Mouse (Mus musculus) heart, postnatal 10 days (tissue): ENCODE measurements around the gene Cacnb2. TPM values are rescaled to one million over a fixed set of nuclear protein-coding genes. Genes with fewer than 3 reads are reported as not detected.

Experiments used
- DNase-seq, 2 experiments: peaks; one replicate each; pipeline ENCODE4 v3.0.0; 2021
- intact Hi-C: fragments of 180-260 bp; cut with DNase I; formaldehyde crosslinking; loops from one replicate; pipeline ENCODE4 v1.15.1; 2025
- total RNA-seq, 2 experiments: library from RNA; stranded (reverse); gene quantifications; 2 replicates each; pipeline ENCODE4 v1.2.3; 2021

Gene Cacnb2
- total RNA-seq, 2 experiments from 2014 or later: 60.1 to 74.8 TPM

DNA sequence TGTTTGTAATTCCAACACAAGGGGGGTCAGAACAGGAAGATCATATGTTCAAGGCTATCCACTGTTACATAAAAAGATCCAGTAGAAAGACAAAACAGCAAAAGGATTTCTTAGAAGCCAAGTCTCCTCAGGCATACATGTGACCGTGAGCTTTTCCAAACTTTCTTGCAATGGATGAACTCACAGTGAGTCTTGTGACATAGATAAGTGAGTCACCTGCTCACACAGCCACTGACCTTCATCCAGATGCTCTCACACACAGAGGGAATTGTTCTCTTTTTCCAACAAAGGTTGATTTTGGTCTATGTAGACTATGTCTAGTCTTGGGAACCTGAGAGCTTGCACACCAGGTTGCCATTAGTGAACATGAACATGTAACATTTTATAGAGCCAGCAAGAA lies 166.6 kb downstream of the Cacnb2 start:
- no peak for DNase-seq
- intact Hi-C loops: no loop called here

- no peak for DNase-seq
- intact Hi-C loops: no loop called here
Measured at GRCm38 (mm10) chr2:14770635-14771034, 167.7 kb downstream of the Cacnb2 start.

- intact Hi-C loops: no loop called here
- DNase-seq: no peak
Measured at GRCm38 (mm10) chr2:14774375-14774774, 171.5 kb downstream of the Cacnb2 start.

GRCm38 (mm10) chr2:14774857-14775495 lies 172.1 kb downstream of the Cacnb2 start:
- DNase-seq: no peak
- intact Hi-C loops: no loop called here

GRCm38 (mm10) chr2:14787983-14788382 lies 185.1 kb downstream of the Cacnb2 start:
- intact Hi-C loops: no loop called here

GRCm38 (mm10) chr2:14801446-14802046 lies 198.7 kb downstream of the Cacnb2 start:
- intact Hi-C loops: no loop called here

More at GRCm38 (mm10) chr2:14787983-14788382, 185.1 kb downstream of the Cacnb2 start:
- no peak for DNase-seq

DNA sequence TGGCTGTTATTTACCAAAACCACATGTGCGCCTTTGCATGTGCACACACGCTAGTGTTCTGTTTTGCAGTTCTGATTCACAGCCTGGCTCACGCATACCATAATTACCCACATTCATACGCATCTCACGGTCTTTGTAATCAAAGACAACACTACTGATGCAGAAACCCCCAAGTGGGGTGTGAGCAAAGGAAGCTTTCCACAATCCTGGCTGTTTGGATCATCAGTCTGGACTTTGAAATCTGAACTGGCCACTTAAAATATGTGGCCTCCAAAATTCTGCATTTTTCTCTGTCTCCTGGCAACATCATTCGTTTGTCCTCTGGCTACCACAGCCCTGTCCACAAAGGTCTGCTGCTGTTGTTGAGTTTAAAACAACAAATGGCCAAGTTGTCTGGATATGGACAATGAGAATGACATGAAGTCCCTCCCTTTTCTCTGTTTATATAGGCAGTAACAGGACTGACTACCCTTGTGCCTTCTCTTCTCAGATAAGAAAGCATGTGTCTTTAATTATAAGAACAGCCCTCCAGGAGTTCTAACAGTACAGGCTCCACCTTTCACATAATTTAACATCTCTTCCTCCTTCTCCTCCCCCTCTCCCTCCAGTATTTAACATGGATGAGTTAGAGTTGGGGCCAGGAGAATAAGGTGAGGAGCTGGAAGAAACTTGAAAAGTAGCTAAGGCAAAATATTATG lies 204.9 kb downstream of the Cacnb2 start:
- intact Hi-C loops: no loop called here

More at GRCm38 (mm10) chr2:14801446-14802046, 198.7 kb downstream of the Cacnb2 start:
- no peak for DNase-seq

DNA sequence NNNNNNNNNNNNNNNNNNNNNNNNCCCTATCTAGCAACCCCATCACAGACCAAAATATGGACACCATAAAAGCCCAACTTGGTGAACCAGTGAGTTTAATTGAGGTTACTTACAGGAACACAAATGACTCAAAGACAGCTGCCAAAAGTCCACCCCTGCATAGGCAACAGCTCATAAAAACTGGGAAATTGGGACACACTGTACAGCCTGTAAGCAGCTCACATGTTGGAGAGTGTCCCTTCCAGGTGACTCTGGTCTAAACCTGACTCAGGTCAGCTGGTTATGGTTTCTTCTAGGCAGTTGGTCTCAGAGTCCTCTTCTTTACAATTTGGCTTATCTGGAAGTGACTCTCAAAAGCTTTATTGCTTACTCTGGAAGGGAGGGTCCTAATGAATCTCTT lies 212.1 kb downstream of the Cacnb2 start:
- DNase-seq: no peak
- intact Hi-C loops: no loop called here

More for the DNA sequence above, 204.9 kb downstream of the Cacnb2 start:
- DNase-seq: peak; percentile 21 to 22

GRCm38 (mm10) chr2:14818651-14819050 lies 215.8 kb downstream of the Cacnb2 start:
- intact Hi-C loops: no loop called here
- no peak for DNase-seq

GRCm38 (mm10) chr2:14820946-14821345 lies 218.1 kb downstream of the Cacnb2 start:
- intact Hi-C loops: loop anchor here (5.0 kb wide), 2 partner anchors 116 to 764 kb away; partner anchors contain the start of gene Hacd1
- no peak for DNase-seq

- intact Hi-C loops: loop anchor here (5.0 kb wide), 2 partner anchors 114 to 766 kb away; partner anchors contain the start of gene Hacd1
- DNase-seq: peak; percentile 83 to 87
Measured at GRCm38 (mm10) chr2:14823105-14823504, 220.2 kb downstream of the Cacnb2 start.

GRCm38 (mm10) chr2:14823816-14824348 lies 221.0 kb downstream of the Cacnb2 start:
- intact Hi-C loops: loop anchor here (5.0 kb wide), 2 partner anchors 113 to 767 kb away; partner anchors contain the start of gene Hacd1
- peak; percentile 79 to 86 for DNase-seq

GRCm38 (mm10) chr2:14825146-14825545 lies 222.3 kb downstream of the Cacnb2 start:
- intact Hi-C loops: no loop called here
- DNase-seq: no peak

DNA sequence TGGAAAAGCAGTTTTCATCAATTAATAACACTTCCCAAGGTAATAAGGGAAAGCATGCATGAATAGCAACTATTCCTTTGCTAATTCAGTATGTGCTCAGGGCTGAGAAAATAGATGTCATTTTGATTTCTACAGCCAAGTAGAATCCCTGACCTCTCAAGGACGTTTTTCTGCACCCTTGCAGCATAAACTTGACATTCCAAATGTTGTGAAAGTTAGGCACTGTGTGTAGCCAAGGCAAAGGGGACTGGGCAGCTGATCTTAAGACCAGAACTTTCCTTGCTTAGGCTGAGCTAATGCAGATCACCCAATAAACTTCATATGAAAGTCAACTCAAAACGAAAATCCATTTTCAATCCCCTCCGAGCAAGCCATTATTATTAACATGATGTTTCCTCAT lies 226.6 kb downstream of the Cacnb2 start:
- intact Hi-C loops: no loop called here
- no peak for DNase-seq

GRCm38 (mm10) chr2:14831308-14831707 lies 228.4 kb downstream of the Cacnb2 start:
- DNase-seq: no peak
- intact Hi-C loops: no loop called here

GRCm38 (mm10) chr2:14834700-14835317 lies 231.9 kb downstream of the Cacnb2 start:
- intact Hi-C loops: no loop called here
- DNase-seq: peak; percentile 77 to 79

DNA sequence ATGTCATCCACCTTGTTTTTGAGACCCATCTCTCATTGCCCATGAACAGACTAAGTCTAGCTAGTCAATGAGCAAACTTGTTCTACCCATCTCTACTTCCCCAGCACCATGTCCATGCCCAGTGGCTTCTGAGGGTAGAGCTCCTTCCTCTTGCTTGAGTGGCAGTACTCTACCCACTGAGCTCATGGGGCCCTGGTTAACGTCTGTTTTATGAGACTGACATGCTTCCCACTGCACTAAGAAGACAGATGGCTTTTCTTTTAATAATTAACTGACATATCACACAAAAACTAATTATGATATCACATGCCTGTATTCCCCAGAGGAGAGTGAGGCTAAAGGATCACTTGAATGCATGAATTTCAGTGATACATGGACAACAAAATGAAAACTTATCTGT lies 238.4 kb downstream of the Cacnb2 start:
- no peak for DNase-seq
- intact Hi-C loops: no loop called here

GRCm38 (mm10) chr2:14846727-14847126 lies 243.8 kb downstream of the Cacnb2 start:
- no peak for DNase-seq
- intact Hi-C loops: no loop called here

DNA sequence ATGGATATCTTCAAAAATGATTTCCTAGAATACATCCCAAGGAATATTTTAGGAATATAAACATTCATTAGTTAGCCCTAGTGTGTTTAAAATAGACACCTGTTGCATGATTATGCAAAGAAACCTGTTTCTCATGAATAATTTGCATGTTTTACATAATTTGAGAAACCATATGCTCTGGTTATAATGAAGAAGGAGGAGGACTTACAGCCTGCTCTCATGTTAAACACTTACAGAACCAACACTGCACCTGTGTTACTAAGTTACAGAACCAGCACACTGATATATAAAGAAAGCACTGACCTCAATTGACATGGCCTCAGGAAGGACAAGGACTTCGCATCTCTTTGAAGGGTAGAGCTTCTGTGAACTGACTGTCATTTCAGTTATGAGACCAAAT lies 244.3 kb downstream of the Cacnb2 start:
- intact Hi-C loops: no loop called here

DNA sequence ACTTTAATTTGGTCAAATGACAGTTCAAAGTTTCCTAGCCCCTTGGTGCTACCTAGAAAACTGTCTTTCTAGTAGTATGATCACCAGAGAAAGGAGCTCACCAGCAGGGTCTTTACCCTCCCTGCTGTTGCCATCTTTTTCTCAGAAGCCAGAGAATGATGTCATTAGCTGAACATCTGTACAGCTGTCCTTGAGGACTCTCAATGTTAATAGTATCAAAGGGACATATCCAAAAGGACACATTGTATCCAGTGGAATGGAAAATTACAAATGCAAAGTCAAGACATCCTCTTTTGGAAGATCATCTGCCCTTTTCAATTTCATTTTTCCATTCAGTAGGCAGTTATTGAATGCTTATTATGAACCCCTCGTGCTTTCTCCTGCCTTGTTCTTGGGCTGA lies 247.9 kb downstream of the Cacnb2 start:
- no peak for DNase-seq
- intact Hi-C loops: no loop called here

More for the DNA sequence above, 244.3 kb downstream of the Cacnb2 start:
- no peak for DNase-seq

- intact Hi-C loops: no loop called here
- DNase-seq: no peak
Measured at GRCm38 (mm10) chr2:14851383-14851782, 248.5 kb downstream of the Cacnb2 start.
